ENCODE assay signal across 10 mouse cellular contexts in genomic region chr13:63230955-63231701, GRCm38 (mm10).
DNase-seq lines count a peak whose midpoint lies in the region; ATAC-seq and TF ChIP-seq lines count a peak whose summit lies in the region.
"Had no signal": no experiment of that assay in that cellular context is flagged by ENCODE, and none has a peak within 500 bp of the region (broad histone marks: within the 10 kb centered on the region; RNA-seq: fewer than 3 reads in every experiment).

No protein-coding gene starts in this region.

- no peak for TF ChIP-seq EP300 in stomach, postnatal 0 days (optimal IDR thresholded peaks at IDR 0.05)

- peak overlapping the region; percentile 28; the same call in 1 of the 2 replicates for H3K27ac ChIP-seq in gastrocnemius, adult 2 months
- H3K27ac ChIP-seq in midbrain, embryonic 15.5 days: no peak overlapping the region
- no peak overlapping the region for H3K27ac ChIP-seq in midbrain, embryonic 16.5 days (ENCODE audit: low read length)
- peak overlapping the region; percentile 89 for H3K27ac ChIP-seq in kidney, postnatal 0 days
- peak overlapping the region; percentile 86 for H3K27ac ChIP-seq in stomach, postnatal 0 days (replicated peaks)
- H3K27ac ChIP-seq: macrophage had no signal

- no peak for TF ChIP-seq CTCF in gastrocnemius, adult 2 months (IDR thresholded peaks at IDR 0.05)
- TF ChIP-seq CTCF in kidney, postnatal 0 days (IDR thresholded peaks at IDR 0.05; ENCODE audit: low read depth): no peak
- no peak for TF ChIP-seq CTCF in stomach, postnatal 0 days (IDR thresholded peaks at IDR 0.05; ENCODE audit: low read depth)

- no peak overlapping the region for H3K9ac ChIP-seq in midbrain, embryonic 15.5 days
- no peak overlapping the region for H3K9ac ChIP-seq in midbrain, embryonic 16.5 days (ENCODE audit: low read depth, low read length)
- no peak overlapping the region; the same call in 1 of the 2 replicates for H3K9ac ChIP-seq in kidney, postnatal 0 days (ENCODE audit: low read depth, low read length)
- no peak overlapping the region for H3K9ac ChIP-seq in stomach, postnatal 0 days (ENCODE audit: low read length)

- WGBS in midbrain, embryonic 15.5 days: 69% methylated on average over 7 of the region's 7 CpGs
- WGBS in midbrain, embryonic 16.5 days: 63% methylated on average over 7 of the region's 7 CpGs
- WGBS in kidney, postnatal 0 days: 34% methylated on average over 7 of the region's 7 CpGs
- WGBS in stomach, postnatal 0 days: 39% methylated on average over 7 of the region's 7 CpGs

- H3K4me2 ChIP-seq in midbrain, embryonic 15.5 days: no peak overlapping the region
- no peak overlapping the region for H3K4me2 ChIP-seq in midbrain, embryonic 16.5 days (ENCODE audit: low read length)
- H3K4me2 ChIP-seq in kidney, postnatal 0 days (ENCODE audit: low read length): no peak overlapping the region
- H3K4me2 ChIP-seq in stomach, postnatal 0 days (replicated peaks; ENCODE audit: low read depth): no peak overlapping the region

- H3K4me1 ChIP-seq in midbrain, embryonic 15.5 days: no peaks in the 10 kb centered on the region
- 0 out of 2 replicates have a peak, but pooled peaks cover 2% of the 10 kb centered on the region for H3K4me1 ChIP-seq in midbrain, embryonic 16.5 days (ENCODE audit: control insufficient read depth, insufficient read depth, low read length)
- peaks cover 17% of the 10 kb centered on the region for H3K4me1 ChIP-seq in kidney, postnatal 0 days (replicated peaks; ENCODE audit: insufficient read depth, low read length)
- H3K4me1 ChIP-seq in stomach, postnatal 0 days (replicated peaks; ENCODE audit: control insufficient read depth, insufficient read depth): no peaks in the 10 kb centered on the region; the same call in 1 of the 2 replicates

- H3K9me3 ChIP-seq in midbrain, embryonic 15.5 days: no peaks in the 10 kb centered on the region
- H3K9me3 ChIP-seq in midbrain, embryonic 16.5 days (replicated peaks; ENCODE audit: control insufficient read depth, low read length, poor library complexity, severe bottlenecking): no peaks in the 10 kb centered on the region
- no peaks in the 10 kb centered on the region for H3K9me3 ChIP-seq in kidney, postnatal 0 days (replicated peaks; ENCODE audit: low read length)
- no peaks in the 10 kb centered on the region for H3K9me3 ChIP-seq in stomach, postnatal 0 days (ENCODE audit: control insufficient read depth, low read length)

- no peak for DNase-seq in gastrocnemius, adult 2 months
- DNase-seq in gastrocnemius, postnatal 10 days: no peak
- DNase-seq in kidney, postnatal 0 days (ENCODE audit: low spot score): peak; percentile 75
- DNase-seq in stomach, postnatal 0 days (ENCODE audit: low spot score): no peak
- DNase-seq in spleen, postnatal 4 days (ENCODE audit: low spot score in 2 of 2): no peak
- no peak for DNase-seq in cerebellum, postnatal 4 days (ENCODE audit: low spot score in 2 of 2)
- DNase-seq: cerebellum, postnatal 36 days had no signal

- 0 out of 2 replicates have a peak, but pooled peaks have one; percentile 42 for ATAC-seq in midbrain, embryonic 15.5 days (replicated peaks)
- no peak for ATAC-seq in midbrain, embryonic 16.5 days
- peak; percentile 81 for ATAC-seq in kidney, postnatal 0 days (replicated peaks; ENCODE audit: low FRiP score, low read depth)
- peak; percentile 45 for ATAC-seq in stomach, postnatal 0 days (ENCODE audit: low FRiP score, low TSS enrichment)

- intact Hi-C loops in gastrocnemius, adult 2 months (cut with DNase I): no loop called here

- no peak overlapping the region for H3K4me3 ChIP-seq in gastrocnemius, adult 2 months
- no peak overlapping the region for H3K4me3 ChIP-seq in midbrain, embryonic 15.5 days
- no peak overlapping the region for H3K4me3 ChIP-seq in midbrain, embryonic 16.5 days (ENCODE audit: low read depth, low read length)
- no peak overlapping the region for H3K4me3 ChIP-seq in kidney, postnatal 0 days (replicated peaks; ENCODE audit: low read depth, low read length)
- no peak overlapping the region for H3K4me3 ChIP-seq in stomach, postnatal 0 days (ENCODE audit: low read depth, low read length)

- no peaks in the 10 kb centered on the region for H3K27me3 ChIP-seq in midbrain, embryonic 15.5 days (replicated peaks)
- H3K27me3 ChIP-seq in midbrain, embryonic 16.5 days (ENCODE audit: control insufficient read depth, insufficient read depth, low read depth, low read length): no peaks in the 10 kb centered on the region
- no peaks in the 10 kb centered on the region for H3K27me3 ChIP-seq in kidney, postnatal 0 days (ENCODE audit: insufficient read depth, low read length)
- no peaks in the 10 kb centered on the region for H3K27me3 ChIP-seq in stomach, postnatal 0 days (ENCODE audit: control insufficient read depth, insufficient read depth, low read length)

- no peaks in the 10 kb centered on the region for H3K36me3 ChIP-seq in midbrain, embryonic 15.5 days (replicated peaks)
- no peaks in the 10 kb centered on the region for H3K36me3 ChIP-seq in midbrain, embryonic 16.5 days (ENCODE audit: control insufficient read depth, insufficient read depth, low read length)
- H3K36me3 ChIP-seq in kidney, postnatal 0 days (ENCODE audit: insufficient read depth, low read length): no peaks in the 10 kb centered on the region
- H3K36me3 ChIP-seq in stomach, postnatal 0 days (ENCODE audit: control insufficient read depth, insufficient read depth, low read length): no peaks in the 10 kb centered on the region

Comparison
In these comparisons a context has a peak if more than half of its experiments do, and no peak if none do; other contexts are left out.
1. H3K27ac ChIP-seq: peak in gastrocnemius, adult 2 months (single experiment), kidney, postnatal 0 days (single experiment) and stomach, postnatal 0 days (single experiment); none in midbrain, embryonic 15.5 days (single experiment) and midbrain, embryonic 16.5 days (single experiment).